In the genomic region with DNA sequence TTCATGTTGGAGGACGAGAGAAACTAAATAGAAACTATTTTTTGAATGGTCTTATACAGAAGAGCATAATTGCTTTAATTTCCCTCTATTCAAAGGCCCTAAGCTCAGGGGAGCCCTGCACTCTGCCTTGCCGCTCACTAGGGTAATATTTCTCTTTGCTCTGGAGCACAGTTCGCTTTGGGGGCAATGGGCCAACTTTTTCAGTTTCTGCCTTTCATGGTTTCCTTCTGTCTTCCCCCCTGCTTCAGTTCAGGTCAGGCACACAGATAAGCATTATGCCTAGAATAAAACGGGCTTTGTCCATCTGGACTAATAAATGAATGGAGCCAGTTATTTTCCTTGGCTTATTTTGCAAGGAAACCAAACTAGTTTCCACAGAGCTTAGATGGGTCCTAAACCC, we compare ENCODE assay signal across 12 mouse cellular contexts. TPM values are rescaled to one million over a fixed set of nuclear protein-coding genes. Genes with fewer than 3 reads are reported as not detected.
A peak's percentile ranks its signal among the peaks of the same experiment; 100 is the strongest.
DNase-seq lines count a peak whose midpoint lies in the region; ATAC-seq and TF ChIP-seq lines count a peak whose summit lies in the region.
"Had no signal": no experiment of that assay in that cellular context is flagged by ENCODE, and none has a peak within 500 bp of the region (broad histone marks: within the 10 kb centered on the region; RNA-seq: fewer than 3 reads in every experiment).

No protein-coding gene starts in this region.

- H3K9ac ChIP-seq in lung, embryonic 14.5 days = no peak overlapping the region
- H3K9ac ChIP-seq in kidney, embryonic 14.5 days (ENCODE audit: low read depth, low read length) = no peak overlapping the region
- H3K9ac ChIP-seq: heart, embryonic 15.5 days; liver, embryonic 14.5 days; neural tube, embryonic 12.5 days had no signal

- no peaks in the 10 kb centered on the region for H3K36me3 ChIP-seq in heart, embryonic 10.5 days
- H3K36me3 ChIP-seq in lung, embryonic 14.5 days (ENCODE audit: insufficient read depth) = no peaks in the 10 kb centered on the region
- H3K36me3 ChIP-seq in kidney, embryonic 14.5 days (ENCODE audit: control insufficient read depth, insufficient read depth, low read length) = no peaks in the 10 kb centered on the region
- H3K36me3 ChIP-seq: heart, embryonic 15.5 days; neural tube, embryonic 12.5 days had no signal

- no peak overlapping the region for H3K4me2 ChIP-seq in lung, embryonic 14.5 days
- H3K4me2 ChIP-seq in kidney, embryonic 14.5 days (replicated peaks; ENCODE audit: low read depth, low read length) = no peak overlapping the region
- H3K4me2 ChIP-seq: heart, embryonic 15.5 days; neural tube, embryonic 12.5 days had no signal

- 67% methylated on average over 4 of the region's 4 CpGs for WGBS in heart, embryonic 10.5 days
- WGBS in lung, embryonic 14.5 days = 38% methylated on average over 4 of the region's 4 CpGs
- 48% methylated on average over 4 of the region's 4 CpGs for WGBS in kidney, embryonic 14.5 days

- intact Hi-C loops in heart, postnatal 14 days (cut with DNase I) = no loop called here

- no peak overlapping the region for H3K27ac ChIP-seq in heart, embryonic 10.5 days
- no peak overlapping the region for H3K27ac ChIP-seq in lung, embryonic 14.5 days (ENCODE audit: low read depth)
- H3K27ac ChIP-seq in kidney, embryonic 14.5 days (ENCODE audit: low read depth, low read length) = peak overlapping the region; percentile 72; the same call in 1 of the 2 replicates
- H3K27ac ChIP-seq: heart, embryonic 15.5 days; liver, embryonic 14.5 days; neural tube, embryonic 12.5 days had no signal

- no peak for ATAC-seq in lung, embryonic 14.5 days (ENCODE audit: insufficient read depth)
- ATAC-seq in kidney, embryonic 14.5 days (ENCODE audit: low FRiP score, low TSS enrichment) = peak; percentile 45; the same call in 1 of the 2 replicates
- no peak for ATAC-seq in megakaryocyte, adult 5-6 weeks (ENCODE audit: poor library complexity, severe bottlenecking)

- H3K27me3 ChIP-seq in heart, embryonic 10.5 days (ENCODE audit: insufficient read depth, poor library complexity, severe bottlenecking) = no peaks in the 10 kb centered on the region
- H3K27me3 ChIP-seq in lung, embryonic 14.5 days (ENCODE audit: insufficient read depth, low read length) = no peaks in the 10 kb centered on the region
- H3K27me3 ChIP-seq in kidney, embryonic 14.5 days (ENCODE audit: control insufficient read depth, insufficient read depth, low read length) = no peaks in the 10 kb centered on the region
- H3K27me3 ChIP-seq: heart, embryonic 15.5 days; megakaryocyte, embryonic 14.5 days; neural tube, embryonic 12.5 days had no signal

- no peak overlapping the region for H3K4me3 ChIP-seq in heart, embryonic 10.5 days
- H3K4me3 ChIP-seq in lung, embryonic 14.5 days (ENCODE audit: low read depth, low read length) = no peak overlapping the region
- no peak overlapping the region for H3K4me3 ChIP-seq in kidney, embryonic 14.5 days (ENCODE audit: low read length)
- H3K4me3 ChIP-seq: heart, embryonic 15.5 days; megakaryocyte, embryonic 14.5 days; neural tube, embryonic 12.5 days had no signal

- no peaks in the 10 kb centered on the region for H3K4me1 ChIP-seq in heart, embryonic 10.5 days
- H3K4me1 ChIP-seq in lung, embryonic 14.5 days (ENCODE audit: insufficient read depth) = no peaks in the 10 kb centered on the region
- H3K4me1 ChIP-seq in kidney, embryonic 14.5 days (ENCODE audit: control insufficient read depth, insufficient read depth, low read length) = 0 out of 2 replicates have a peak, but pooled peaks cover 9% of the 10 kb centered on the region
- H3K4me1 ChIP-seq: heart, embryonic 15.5 days; megakaryocyte, embryonic 14.5 days had no signal

- DNase-seq in heart, postnatal 14 days = peak; percentile 2 to 4
- no peak for DNase-seq in heart, embryonic 10.5 days (ENCODE audit: low spot score)
- peak; percentile 56 for DNase-seq in lung, embryonic 14.5 days
- no peak for DNase-seq in lung, postnatal 14 days
- peak; percentile 63 to 75 for DNase-seq in kidney, postnatal 4 days
- DNase-seq: thymus, postnatal 14 days had no signal

- TF ChIP-seq CTCF in lung, embryonic 14.5 days (IDR thresholded peaks at IDR 0.05; ENCODE audit: low read depth) = no peak

- H3K9me3 ChIP-seq in heart, embryonic 10.5 days = no peaks in the 10 kb centered on the region
- no peaks in the 10 kb centered on the region for H3K9me3 ChIP-seq in lung, embryonic 14.5 days (ENCODE audit: low read depth, low read length)
- H3K9me3 ChIP-seq in kidney, embryonic 14.5 days (ENCODE audit: control insufficient read depth, low read length) = no peaks in the 10 kb centered on the region
- H3K9me3 ChIP-seq: heart, embryonic 15.5 days; megakaryocyte, embryonic 14.5 days; neural tube, embryonic 12.5 days had no signal

RNA-seq across cellular contexts. Expression of a gene that starts 21.7 kb away (rescaled TPM):
- under 1 TPM; 0.32 to 0.33 TPM for total RNA-seq in heart, postnatal 14 days (2021)
- polyA plus RNA-seq in heart, embryonic 10.5 days (2016; fragmentation: Nextera tagmentation; extraction: Ambion mirVana) = 0.25 and 2.0 TPM in 2 replicates
- 11.2 and 12.4 TPM in 2 replicates for polyA plus RNA-seq in lung, embryonic 14.5 days (2014; fragmentation: Nextera tagmentation; extraction: Ambion mirVana)
- 7.0 and 9.4 TPM in 2 replicates for polyA plus RNA-seq in kidney, embryonic 14.5 days (2014; fragmentation: Nextera tagmentation; extraction: Ambion mirVana)
- 8.1 and 12.7 TPM in 2 replicates for total RNA-seq in megakaryocyte, adult 5-6 weeks (2015)
- total RNA-seq in megakaryocyte, adult 5-6 weeks (2017) = 4.9 and 7.5 TPM in 2 replicates

Comparison
In these comparisons a context has a peak if more than half of its experiments do, and no peak if none do; other contexts are left out.
1. DNase-seq: peak in heart, postnatal 14 days (2 of 2), lung, embryonic 14.5 days (single experiment) and kidney, postnatal 4 days (2 of 2); none in heart, embryonic 10.5 days (single experiment) and lung, postnatal 14 days (single experiment).